8 mouse cellular contexts compared by ENCODE assay signal in genomic region chr5:76363453-76364104, GRCm38 (mm10). TPM values are rescaled to one million over a fixed set of nuclear protein-coding genes. Genes with fewer than 3 reads are reported as not detected.
DNase-seq lines count a peak whose midpoint lies in the region; ATAC-seq and TF ChIP-seq lines count a peak whose summit lies in the region.

Gene Nmu (minus strand): TSS chr5:76363788.

- peak; percentile 32; the same call in 1 of the 2 replicates for ATAC-seq in hindbrain, postnatal 0 days
- no peak for ATAC-seq in neural tube, embryonic 14.5 days (ENCODE audit: low read depth)

- no peak for TF ChIP-seq CTCF in hindbrain, postnatal 0 days (IDR thresholded peaks at IDR 0.05; ENCODE audit: low read depth)

- peak within 1 kb of the TSS; percentile 55 for H3K4me3 ChIP-seq in embryonic facial prominence, embryonic 10.5 days
- H3K4me3 ChIP-seq in hindbrain, postnatal 0 days (ENCODE audit: low read length): peak within 1 kb of the TSS; percentile 34
- H3K4me3 ChIP-seq in neural tube, embryonic 14.5 days (ENCODE audit: low read depth, low read length): peak within 1 kb of the TSS; percentile 26

- peak within 1 kb of the TSS; percentile 67 for H3K4me2 ChIP-seq in hindbrain, postnatal 0 days (ENCODE audit: low read depth, low read length)
- peak within 1 kb of the TSS; percentile 56 for H3K4me2 ChIP-seq in neural tube, embryonic 14.5 days (ENCODE audit: low read depth, low read length)

- DNase-seq in kidney, postnatal 4 days: peak; percentile 18 to 27
- no peak for DNase-seq in kidney, postnatal 14 days
- peak; percentile 46 for DNase-seq in embryonic facial prominence, embryonic 10.5 days (ENCODE audit: low spot score)
- no peak for DNase-seq in hindbrain, postnatal 0 days (ENCODE audit: low spot score)
- DNase-seq in layer of hippocampus, adult 18-20 months (ENCODE audit: low spot score in 2 of 2): no peak
- no peak for DNase-seq in kidney, adult 9 months
- no peak for DNase-seq in gastrocnemius, postnatal 14 days

- no peaks in the 10 kb centered on the region for H3K36me3 ChIP-seq in embryonic facial prominence, embryonic 10.5 days (replicated peaks)
- H3K36me3 ChIP-seq in hindbrain, postnatal 0 days (ENCODE audit: insufficient read depth, low read length): no peaks in the 10 kb centered on the region
- no peaks in the 10 kb centered on the region for H3K36me3 ChIP-seq in neural tube, embryonic 14.5 days (ENCODE audit: control insufficient read depth, insufficient read depth, low read length)

- no peaks in the 10 kb centered on the region for H3K9me3 ChIP-seq in embryonic facial prominence, embryonic 10.5 days
- no peaks in the 10 kb centered on the region for H3K9me3 ChIP-seq in hindbrain, postnatal 0 days (ENCODE audit: low read length)
- H3K9me3 ChIP-seq in neural tube, embryonic 14.5 days (ENCODE audit: control insufficient read depth, low read length): no peaks in the 10 kb centered on the region

- WGBS in embryonic facial prominence, embryonic 10.5 days: 5% methylated on average over 35 of the region's 35 CpGs
- WGBS in hindbrain, postnatal 0 days: 4% methylated on average over 35 of the region's 35 CpGs
- WGBS in neural tube, embryonic 14.5 days: 7% methylated on average over 34 of the region's 35 CpGs

- no peak within 1 kb of the TSS for H3K9ac ChIP-seq in hindbrain, postnatal 0 days (replicated peaks; ENCODE audit: low read length)
- H3K9ac ChIP-seq in neural tube, embryonic 14.5 days (replicated peaks; ENCODE audit: low read depth, low read length): no peak within 1 kb of the TSS

- H3K27ac ChIP-seq in embryonic facial prominence, embryonic 10.5 days (replicated peaks): peak within 1 kb of the TSS; percentile 5; the same call in 1 of the 2 replicates
- no peak within 1 kb of the TSS for H3K27ac ChIP-seq in hindbrain, postnatal 0 days
- H3K27ac ChIP-seq in neural tube, embryonic 14.5 days (ENCODE audit: low read depth, low read length): no peak within 1 kb of the TSS

- intact Hi-C loops in gastrocnemius, postnatal 14 days (cut with DNase I; ENCODE audit: low total_unique reads): no loop called here

- peaks cover 16% of the 10 kb centered on the region for H3K4me1 ChIP-seq in embryonic facial prominence, embryonic 10.5 days
- 0 out of 2 replicates have a peak, but pooled peaks cover 8% of the 10 kb centered on the region for H3K4me1 ChIP-seq in hindbrain, postnatal 0 days (ENCODE audit: insufficient read depth, low read length)
- 0 out of 2 replicates have a peak, but pooled peaks cover 4% of the 10 kb centered on the region for H3K4me1 ChIP-seq in neural tube, embryonic 14.5 days (ENCODE audit: control insufficient read depth, insufficient read depth, low read length)

- H3K27me3 ChIP-seq in embryonic facial prominence, embryonic 10.5 days (replicated peaks; ENCODE audit: low read depth, poor library complexity, severe bottlenecking): peaks cover 48% of the 10 kb centered on the region
- H3K27me3 ChIP-seq in hindbrain, postnatal 0 days (ENCODE audit: insufficient read depth, low read length): peaks cover 14% of the 10 kb centered on the region; the same call in 1 of the 2 replicates
- H3K27me3 ChIP-seq in neural tube, embryonic 14.5 days (ENCODE audit: control insufficient read depth, insufficient read depth, low read length): peaks cover 6% of the 10 kb centered on the region; the same call in 1 of the 2 replicates

RNA-seq across cellular contexts. Expression of gene Nmu, which starts in this region (rescaled TPM):
- 0.38 and 0.67 TPM in 2 replicates for polyA plus RNA-seq in embryonic facial prominence, embryonic 10.5 days (2016; fragmentation: Nextera tagmentation; extraction: Ambion mirVana)
- 1.1 TPM in 1 of 2 replicates, not detected in the other for total RNA-seq in hindbrain, postnatal 0 days (2014; rRNA removed)
- polyA plus RNA-seq in hindbrain, postnatal 0 days (2015; fragmentation: Nextera tagmentation; extraction: Ambion mirVana): 2.3 and 2.7 TPM in 2 replicates
- polyA plus RNA-seq in neural tube, embryonic 14.5 days (2014; fragmentation: Nextera tagmentation; extraction: Ambion mirVana): 1.1 and 2.7 TPM in 2 replicates
- total RNA-seq in layer of hippocampus, adult 18-20 months (2021): not detected
- not detected for total RNA-seq in gastrocnemius, postnatal 14 days (2021)

Comparison
In these comparisons a context has a peak if more than half of its experiments do, and no peak if none do; other contexts are left out.
1. DNase-seq: peak in kidney, postnatal 4 days (2 of 2); none in kidney, postnatal 14 days (single experiment), hindbrain, postnatal 0 days (single experiment), layer of hippocampus, adult 18-20 months (0 of 2), kidney, adult 9 months (single experiment) and gastrocnemius, postnatal 14 days (single experiment).
2. Peak in DNase-seq, H3K4me3 ChIP-seq and H3K27ac ChIP-seq in embryonic facial prominence, embryonic 10.5 days; RNA of the gene not detected or under 1 TPM.
3. Peak in every context shown above with its lines, with median percentiles within 50 percentile points of each other: H3K4me3 ChIP-seq.